Mouse (Mus musculus): ENCODE results near the gene Rslcan18.

DNA sequence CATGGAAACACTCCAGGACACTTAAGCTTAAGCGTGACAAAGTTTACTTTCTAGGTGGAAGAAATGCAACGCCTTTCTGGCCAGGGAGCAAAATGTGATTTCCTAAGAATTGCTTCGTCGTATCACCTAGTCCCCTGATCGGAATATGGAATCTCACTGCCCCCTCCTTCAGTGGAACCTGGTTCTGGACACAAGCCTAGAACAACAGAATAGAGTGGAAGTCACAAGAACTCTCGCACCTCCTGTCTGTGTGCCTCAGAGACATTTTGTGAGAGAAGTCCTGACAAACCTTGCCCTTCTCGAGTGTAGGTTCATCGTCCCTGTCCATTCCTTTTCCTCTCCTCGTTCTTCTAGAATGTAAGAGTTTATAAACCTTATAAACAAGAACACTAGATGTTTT lies 8.4 kb downstream of the Rslcan18 start:
- TF ChIP-seq POLR2A (IDR thresholded peaks at IDR 0.05; ENCODE audit: control insufficient read depth, low read depth, low read length): no peak
- TF ChIP-seq CTCF (IDR thresholded peaks at IDR 0.05; ENCODE audit: control insufficient read depth, insufficient read depth, insufficient replicate concordance, low read depth, low read length): no peak

Data from testis, adult 2 months (tissue).